Mouse (Mus musculus): Measurements from ENCODE around the gene Gm26741. TPM values are rescaled to one million over a fixed set of nuclear protein-coding genes. Genes with fewer than 3 reads are reported as not detected.
"Not testable (repeated sequence)": the region's sequence is repeated elsewhere in the genome, so short reads cannot be mapped to it uniquely, and the experiment has no call there.

Gene Gm26741
- not detected in 2 replicates for polyA plus RNA-seq (2015; fragmentation: Nextera tagmentation; extraction: Ambion mirVana)

DNA sequence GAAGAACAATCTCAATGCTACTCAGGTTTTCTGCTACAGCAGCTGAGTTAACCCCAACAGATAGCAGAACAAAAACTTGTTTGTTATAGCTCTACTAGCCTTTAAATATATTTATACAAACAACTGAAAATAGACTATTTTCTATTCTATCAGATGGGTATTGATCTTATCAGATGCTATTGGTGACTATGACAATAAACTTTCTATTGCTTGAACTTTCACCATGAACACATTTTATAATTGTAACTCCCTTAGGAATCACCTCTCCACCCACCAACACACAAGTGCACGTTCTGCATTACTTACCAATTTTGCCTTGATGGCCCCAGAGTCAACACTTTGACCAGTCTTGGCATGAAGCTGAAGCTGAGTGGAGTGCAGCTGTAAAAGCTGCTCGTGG, at the start of gene Gm26741:
Gm26741 (plus strand) TSS at position 301 of the 400 bp plus-strand sequence.
- Histone ChIP-seq H3K4me1 (ENCODE audit: control insufficient read depth, low read depth, low read length) (no peaks in the 10 kb centered on the region; the same call in 1 of the 2 replicates), H3K9ac (ENCODE audit: low read depth, low read length) (no peak within 1 kb of the TSS), H3K9me3 (replicated peaks; ENCODE audit: control insufficient read depth, low read length) (no peaks in the 10 kb centered on the region), H3K4me2 (ENCODE audit: low read depth, low read length) (no peak within 1 kb of the TSS), H3K4me3 (ENCODE audit: low read depth, low read length) (no peak within 1 kb of the TSS), H3K27me3 (ENCODE audit: control insufficient read depth, insufficient read depth, low read depth, low read length) (no peaks in the 10 kb centered on the region), H3K36me3 (ENCODE audit: control insufficient read depth, insufficient read depth) (no peaks in the 10 kb centered on the region), H3K27ac (ENCODE audit: low read length) (no peak within 1 kb of the TSS)
- WGBS (ENCODE audit: insufficient replicate concordance): 75% methylated on average over 2 of the region's 2 CpGs
- no peak for ATAC-seq (ENCODE audit: low read depth)

DNA sequence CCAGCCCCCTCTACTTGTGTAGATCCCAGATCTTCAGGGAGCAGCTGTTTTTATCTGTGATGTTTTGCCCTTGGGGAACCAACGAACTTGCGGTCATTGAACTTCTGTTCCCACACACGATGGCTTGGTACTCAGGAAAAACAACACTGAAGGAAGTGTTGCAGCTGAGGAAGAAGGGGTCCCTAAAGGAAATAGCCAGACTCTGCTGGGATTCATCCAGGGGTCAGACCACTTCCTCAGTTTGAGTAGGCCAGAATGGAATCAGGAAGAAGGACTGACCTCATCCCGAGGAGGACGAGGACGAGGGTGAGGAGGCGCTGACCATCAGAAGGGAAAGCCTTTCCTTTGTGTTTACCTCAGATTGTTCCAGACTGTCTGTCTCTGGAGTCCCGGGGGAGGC, 49.4 kb upstream of the Gm26741 start:
- no peaks in the 10 kb centered on the region; the same call in 1 of the 2 replicates for H3K36me3 ChIP-seq (ENCODE audit: control insufficient read depth, insufficient read depth)
- H3K27ac ChIP-seq (ENCODE audit: low read length): no peak overlapping the region
- no peak overlapping the region for H3K4me3 ChIP-seq (ENCODE audit: low read depth, low read length)
- H3K9me3 ChIP-seq (replicated peaks; ENCODE audit: control insufficient read depth, low read length): no peaks in the 10 kb centered on the region
- H3K4me1 ChIP-seq (ENCODE audit: control insufficient read depth, low read depth, low read length): no peaks in the 10 kb centered on the region
- no peaks in the 10 kb centered on the region for H3K27me3 ChIP-seq (ENCODE audit: control insufficient read depth, insufficient read depth, low read depth, low read length)
- 44% methylated on average over 8 of the region's 8 CpGs for WGBS (ENCODE audit: insufficient replicate concordance)
- H3K9ac ChIP-seq (ENCODE audit: low read depth, low read length): no peak overlapping the region
- H3K4me2 ChIP-seq (ENCODE audit: low read depth, low read length): no peak overlapping the region
- ATAC-seq (ENCODE audit: low read depth): peak; percentile 64

DNA sequence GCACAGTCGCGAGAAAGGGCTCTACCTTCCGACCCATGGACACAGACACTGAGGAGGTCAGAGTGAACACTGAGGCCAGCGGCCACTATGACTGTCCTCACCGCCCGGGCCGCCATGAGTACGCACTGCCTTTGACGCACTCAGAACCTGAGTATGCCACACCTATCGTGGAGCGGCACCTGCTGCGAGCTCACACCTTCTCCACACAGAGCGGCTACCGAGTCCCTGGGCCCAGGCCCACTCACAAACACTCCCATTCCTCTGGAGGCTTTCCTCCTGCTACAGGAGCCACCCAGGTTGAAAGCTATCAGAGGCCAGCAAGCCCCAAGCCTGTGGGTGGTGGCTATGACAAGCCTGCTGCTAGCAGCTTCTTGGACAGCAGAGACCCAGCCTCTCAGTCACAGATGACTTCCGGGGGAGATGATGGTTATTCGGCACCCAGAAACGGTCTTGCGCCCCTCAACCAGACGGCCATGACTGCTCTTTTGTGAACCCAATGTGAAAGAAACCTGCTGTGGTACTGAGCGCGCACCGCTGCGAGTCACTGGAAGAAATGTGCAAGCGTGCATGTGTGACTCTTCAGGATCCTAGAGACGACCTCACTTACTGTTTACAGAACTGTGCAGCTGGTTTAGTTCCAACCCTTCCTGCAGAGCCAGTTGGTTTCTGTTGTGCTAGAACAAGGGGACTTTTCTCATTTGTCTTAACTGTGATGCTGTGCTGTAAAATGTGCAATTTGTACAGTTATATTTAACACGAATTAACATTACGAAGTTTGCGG, 38.9 kb upstream of the Gm26741 start:
- Histone ChIP-seq H3K9me3 (replicated peaks; ENCODE audit: control insufficient read depth, low read length) (no peaks in the 10 kb centered on the region), H3K36me3 (ENCODE audit: control insufficient read depth, insufficient read depth) (no peaks in the 10 kb centered on the region), H3K4me3 (ENCODE audit: low read depth, low read length) (no peak overlapping the region), H3K9ac (ENCODE audit: low read depth, low read length) (no peak overlapping the region), H3K27ac (ENCODE audit: low read length) (no peak overlapping the region), H3K4me1 (ENCODE audit: control insufficient read depth, low read depth, low read length) (no peaks in the 10 kb centered on the region), H3K4me2 (ENCODE audit: low read depth, low read length) (no peak overlapping the region), H3K27me3 (ENCODE audit: control insufficient read depth, insufficient read depth, low read depth, low read length) (no peaks in the 10 kb centered on the region)
- no peak for ATAC-seq (ENCODE audit: low read depth)
- 86% methylated on average over 28 of the region's 28 CpGs for WGBS (ENCODE audit: insufficient replicate concordance)

DNA sequence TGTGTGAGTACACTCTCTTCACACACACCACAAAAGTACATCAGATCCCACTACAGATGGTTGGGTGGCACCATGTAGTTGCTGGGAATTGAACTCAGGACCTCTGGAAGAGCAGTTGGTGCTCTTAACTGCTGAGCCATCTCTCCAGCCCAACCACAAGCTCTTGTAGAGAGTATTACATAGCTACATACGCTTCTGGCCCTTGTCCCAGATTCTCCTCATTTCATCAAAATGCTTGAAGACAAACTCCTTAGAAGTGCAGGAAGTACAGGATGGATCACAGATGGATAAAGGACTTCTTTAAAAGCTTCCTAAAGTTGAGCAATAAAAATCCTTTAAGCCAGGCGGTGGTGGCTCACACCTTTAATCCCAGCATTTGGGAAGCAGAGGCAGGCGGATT, 36.6 kb upstream of the Gm26741 start:
- Histone ChIP-seq H3K9ac (ENCODE audit: low read depth, low read length) (no peak overlapping the region), H3K36me3 (ENCODE audit: control insufficient read depth, insufficient read depth) (no peaks in the 10 kb centered on the region), H3K4me3 (ENCODE audit: low read depth, low read length) (no peak overlapping the region), H3K4me2 (ENCODE audit: low read depth, low read length) (no peak overlapping the region), H3K27ac (ENCODE audit: low read length) (no peak overlapping the region), H3K9me3 (replicated peaks; ENCODE audit: control insufficient read depth, low read length) (no peaks in the 10 kb centered on the region), H3K27me3 (ENCODE audit: control insufficient read depth, insufficient read depth, low read depth, low read length) (no peaks in the 10 kb centered on the region), H3K4me1 (ENCODE audit: control insufficient read depth, low read depth, low read length) (no peaks in the 10 kb centered on the region)
- 75% methylated on average over 3 of the region's 3 CpGs for WGBS (ENCODE audit: insufficient replicate concordance)
- ATAC-seq (ENCODE audit: low read depth): no peak

DNA sequence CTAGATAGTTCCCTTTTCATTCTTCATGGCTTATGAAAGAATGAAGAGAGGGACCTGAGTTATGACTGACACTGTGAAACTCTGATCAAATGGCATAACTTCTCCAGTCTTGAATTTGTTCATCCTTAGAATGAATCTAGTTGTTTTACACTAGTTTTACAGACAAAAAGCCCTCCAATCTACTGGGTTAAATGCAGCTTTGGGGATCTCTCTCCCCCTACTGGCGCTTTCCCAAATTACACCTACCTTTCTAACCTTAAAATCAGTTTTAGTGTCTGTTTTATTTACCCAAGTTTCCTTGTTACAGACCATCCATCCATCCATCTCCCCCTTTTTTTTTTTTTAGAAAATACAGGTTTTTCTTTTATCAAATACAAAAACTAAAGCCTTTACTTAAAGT, 27.6 kb upstream of the Gm26741 start:
- no peaks in the 10 kb centered on the region for H3K9me3 ChIP-seq (replicated peaks; ENCODE audit: control insufficient read depth, low read length)
- no peak for ATAC-seq (ENCODE audit: low read depth)
- no peaks in the 10 kb centered on the region for H3K36me3 ChIP-seq (ENCODE audit: control insufficient read depth, insufficient read depth)
- H3K4me3 ChIP-seq (ENCODE audit: low read depth, low read length): no peak overlapping the region
- no peaks in the 10 kb centered on the region for H3K4me1 ChIP-seq (ENCODE audit: control insufficient read depth, low read depth, low read length)
- no peak overlapping the region for H3K4me2 ChIP-seq (ENCODE audit: low read depth, low read length)
- H3K27me3 ChIP-seq (ENCODE audit: control insufficient read depth, insufficient read depth, low read depth, low read length): no peaks in the 10 kb centered on the region
- H3K9ac ChIP-seq (ENCODE audit: low read depth, low read length): no peak overlapping the region
- no peak overlapping the region for H3K27ac ChIP-seq (ENCODE audit: low read length)
- WGBS (ENCODE audit: insufficient replicate concordance): 0% methylated on average over 1 of the region's 1 CpGs

DNA sequence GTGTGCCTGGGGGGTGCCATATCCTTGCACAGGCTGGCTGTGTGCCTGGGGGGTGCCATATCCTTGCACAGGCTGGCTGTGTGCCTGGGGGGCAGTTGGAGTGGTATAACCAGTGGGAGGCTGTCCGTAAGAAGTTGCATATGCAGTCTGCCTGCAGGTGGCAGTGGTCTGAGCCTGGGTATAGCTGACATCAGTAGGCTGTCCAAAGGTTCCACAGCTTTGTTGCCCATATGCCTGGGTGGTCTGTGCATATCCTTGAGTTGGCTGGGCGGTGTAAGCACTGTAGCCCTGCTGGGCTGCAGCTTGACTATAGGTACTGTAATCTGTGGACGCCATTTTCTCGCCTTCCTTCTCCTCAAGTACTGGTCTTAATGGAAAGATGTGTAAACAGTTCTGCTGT, 15.2 kb upstream of the Gm26741 start:
- not testable (repeated sequence) for H3K36me3 ChIP-seq (ENCODE audit: control insufficient read depth, insufficient read depth); ATAC-seq (ENCODE audit: low read depth); H3K9ac ChIP-seq (ENCODE audit: low read depth, low read length); H3K4me1 ChIP-seq (ENCODE audit: control insufficient read depth, low read depth, low read length); H3K27me3 ChIP-seq (ENCODE audit: control insufficient read depth, insufficient read depth, low read depth, low read length); H3K4me3 ChIP-seq (ENCODE audit: low read depth, low read length); H3K4me2 ChIP-seq (ENCODE audit: low read depth, low read length); H3K9me3 ChIP-seq (replicated peaks; ENCODE audit: control insufficient read depth, low read length); H3K27ac ChIP-seq (ENCODE audit: low read length)
- WGBS (ENCODE audit: insufficient replicate concordance): 81% methylated on average over 4 of the region's 4 CpGs

DNA sequence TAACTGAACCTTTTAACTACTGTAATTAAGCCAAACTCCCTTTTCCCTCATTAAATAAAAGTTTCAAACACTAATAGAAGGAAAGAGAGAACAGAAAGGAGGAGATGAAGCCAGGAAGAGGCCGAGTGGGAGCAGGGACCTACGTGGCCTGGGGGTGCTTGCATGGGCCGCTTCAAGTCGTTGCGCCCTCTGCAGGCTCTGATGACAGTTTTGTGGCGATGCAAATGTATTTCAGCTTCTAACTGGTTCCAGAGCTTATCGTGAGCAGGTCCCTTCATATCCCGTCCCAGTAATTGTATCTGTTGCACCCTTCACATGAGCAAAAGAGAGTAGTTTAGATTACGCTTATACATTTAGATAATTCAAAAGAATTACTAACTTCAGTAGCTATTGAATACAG, 5.4 kb upstream of the Gm26741 start:
- H3K27me3 ChIP-seq (ENCODE audit: control insufficient read depth, insufficient read depth, low read depth, low read length): no peaks in the 10 kb centered on the region
- no peak overlapping the region for H3K27ac ChIP-seq (ENCODE audit: low read length)
- H3K4me3 ChIP-seq (ENCODE audit: low read depth, low read length): no peak overlapping the region
- H3K9ac ChIP-seq (ENCODE audit: low read depth, low read length): no peak overlapping the region
- 77% methylated on average over 9 of the region's 9 CpGs for WGBS (ENCODE audit: insufficient replicate concordance)
- H3K9me3 ChIP-seq (replicated peaks; ENCODE audit: control insufficient read depth, low read length): no peaks in the 10 kb centered on the region
- no peak overlapping the region for H3K4me2 ChIP-seq (ENCODE audit: low read depth, low read length)
- H3K4me1 ChIP-seq (ENCODE audit: control insufficient read depth, low read depth, low read length): no peaks in the 10 kb centered on the region
- H3K36me3 ChIP-seq (ENCODE audit: control insufficient read depth, insufficient read depth): peaks cover 11% of the 10 kb centered on the region
- ATAC-seq (ENCODE audit: low read depth): no peak

DNA sequence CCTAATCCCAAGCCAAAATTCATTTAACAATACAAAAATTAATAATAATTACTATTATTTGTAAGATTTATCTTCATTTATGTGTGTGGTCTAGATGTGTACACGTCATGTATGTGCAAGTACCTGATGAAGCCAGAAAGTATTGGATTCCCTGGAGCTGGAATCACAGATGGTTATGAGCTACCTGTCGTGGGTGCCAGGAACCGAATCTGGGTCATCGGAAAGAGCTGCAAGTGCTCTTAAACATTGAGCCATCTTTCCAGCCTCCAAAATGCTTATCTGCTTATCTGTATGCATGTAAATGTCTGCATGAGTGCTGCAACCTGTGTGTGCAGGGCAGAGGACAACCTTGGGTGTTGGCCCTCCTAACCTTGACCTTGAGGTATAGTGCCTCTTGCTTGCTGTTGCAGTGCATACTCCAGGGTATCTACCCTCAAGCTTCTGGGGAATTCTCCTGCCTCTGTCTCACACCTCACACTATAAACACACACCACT, 1.7 kb downstream of the Gm26741 start:
- no peaks in the 10 kb centered on the region for H3K36me3 ChIP-seq (ENCODE audit: control insufficient read depth, insufficient read depth)
- no peak for ATAC-seq (ENCODE audit: low read depth)

DNA sequence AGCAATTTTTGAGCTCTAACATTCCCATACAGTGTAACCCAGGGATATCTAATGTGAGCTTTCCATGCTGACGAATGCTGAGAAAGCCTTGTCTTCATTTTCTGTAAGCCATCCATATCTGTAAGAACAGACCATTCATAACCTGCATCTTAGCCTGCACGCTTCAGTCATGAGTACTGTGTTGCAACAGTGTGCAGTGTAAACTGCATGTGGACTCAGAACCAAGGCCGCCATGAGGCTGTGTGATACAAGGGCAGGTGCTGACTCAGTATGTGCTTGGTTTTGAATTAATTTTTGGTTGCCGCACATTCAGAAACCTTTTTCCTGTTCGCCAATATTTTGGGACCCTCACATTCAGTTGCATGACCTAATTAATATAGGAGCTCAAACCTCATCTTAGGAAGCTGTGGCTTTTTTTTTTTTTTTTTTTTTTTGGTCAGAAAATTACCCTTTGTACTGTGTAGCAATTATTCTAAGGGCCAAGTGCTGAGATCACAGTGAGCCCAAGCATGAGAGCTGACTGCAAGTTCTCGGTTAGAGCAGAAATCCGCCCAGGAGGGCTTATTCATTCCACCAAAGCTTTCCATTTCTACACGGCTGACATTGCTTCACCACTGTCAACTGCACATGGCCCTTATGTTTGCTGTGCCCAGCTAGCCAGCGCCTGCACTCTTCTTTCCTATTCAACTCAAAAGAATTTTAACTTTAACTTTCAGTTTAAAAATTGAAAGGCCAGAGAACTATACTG, 2.5 kb downstream of the Gm26741 start:
- Histone ChIP-seq H3K36me3 (ENCODE audit: control insufficient read depth, insufficient read depth) (no peaks in the 10 kb centered on the region), H3K9ac (ENCODE audit: low read depth, low read length) (no peak overlapping the region), H3K9me3 (replicated peaks; ENCODE audit: control insufficient read depth, low read length) (no peaks in the 10 kb centered on the region), H3K27ac (ENCODE audit: low read length) (no peak overlapping the region; the same call in 1 of the 2 replicates), H3K4me2 (ENCODE audit: low read depth, low read length) (no peak overlapping the region), H3K27me3 (ENCODE audit: control insufficient read depth, insufficient read depth, low read depth, low read length) (no peaks in the 10 kb centered on the region), H3K4me3 (ENCODE audit: low read depth, low read length) (no peak overlapping the region), H3K4me1 (ENCODE audit: control insufficient read depth, low read depth, low read length) (no peaks in the 10 kb centered on the region; the same call in 1 of the 2 replicates)
- WGBS (ENCODE audit: insufficient replicate concordance): 69% methylated on average over 9 of the region's 9 CpGs
- ATAC-seq (ENCODE audit: low read depth): peak; percentile 84

More for the DNA sequence above, 1.7 kb downstream of the Gm26741 start:
- no peaks in the 10 kb centered on the region for H3K9me3 ChIP-seq (replicated peaks; ENCODE audit: control insufficient read depth, low read length)
- H3K4me2 ChIP-seq (ENCODE audit: low read depth, low read length): no peak overlapping the region
- H3K4me3 ChIP-seq (ENCODE audit: low read depth, low read length): no peak overlapping the region
- no peak overlapping the region for H3K9ac ChIP-seq (ENCODE audit: low read depth, low read length)
- H3K4me1 ChIP-seq (ENCODE audit: control insufficient read depth, low read depth, low read length): no peaks in the 10 kb centered on the region; the same call in 1 of the 2 replicates
- no peaks in the 10 kb centered on the region for H3K27me3 ChIP-seq (ENCODE audit: control insufficient read depth, insufficient read depth, low read depth, low read length)
- no peak overlapping the region for H3K27ac ChIP-seq (ENCODE audit: low read length)
- WGBS (ENCODE audit: insufficient replicate concordance): 83% methylated on average over 4 of the region's 4 CpGs

Data from liver, embryonic 16.5 days (tissue).